Mouse (Mus musculus): ENCODE measurements around the gene Tekt2. TPM values are rescaled to one million over a fixed set of nuclear protein-coding genes. Genes with fewer than 3 reads are reported as not detected.

The Tekt2 gene
- polyA plus RNA-seq, 1 experiment from 2014 or later = 5.5 TPM

DNA sequence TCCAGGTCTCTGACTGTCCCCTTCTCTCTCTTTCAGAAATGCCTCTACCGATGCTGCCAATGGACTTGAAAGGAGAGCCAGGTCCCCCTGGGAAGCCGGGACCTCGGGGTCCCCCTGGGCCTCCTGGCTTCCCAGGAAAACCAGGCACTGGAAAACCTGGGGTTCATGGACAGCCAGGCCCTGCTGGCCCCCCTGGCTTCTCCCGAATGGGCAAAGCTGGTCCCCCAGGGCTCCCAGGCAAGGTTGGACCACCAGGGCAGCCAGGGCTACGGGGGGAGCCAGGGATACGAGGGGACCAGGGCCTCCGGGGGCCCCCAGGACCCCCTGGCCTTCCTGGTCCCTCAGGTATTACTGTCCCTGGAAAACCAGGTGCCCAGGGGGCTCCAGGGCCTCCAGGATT lies 15.1 kb downstream of the Tekt2 start:
- 79% methylated on average over 7 of the region's 7 CpGs for WGBS
- no peak for ATAC-seq (ENCODE audit: low FRiP score, low TSS enrichment)
- H3K4me3 ChIP-seq (ENCODE audit: low read length) = no peak overlapping the region
- H3K9me3 ChIP-seq (ENCODE audit: low read length) = 0 out of 2 replicates have a peak, but pooled peaks cover 5% of the 10 kb centered on the region
- peaks cover 26% of the 10 kb centered on the region for H3K4me1 ChIP-seq (ENCODE audit: insufficient read depth, low read length)
- H3K27me3 ChIP-seq (ENCODE audit: insufficient read depth, low read length) = no peaks in the 10 kb centered on the region
- H3K9ac ChIP-seq (replicated peaks; ENCODE audit: low read length) = no peak overlapping the region
- H3K36me3 ChIP-seq (ENCODE audit: insufficient read depth, low read length) = no peaks in the 10 kb centered on the region
- H3K27ac ChIP-seq (ENCODE audit: low read length) = no peak overlapping the region
- no peak overlapping the region for H3K4me2 ChIP-seq (replicated peaks; ENCODE audit: low read depth, low read length)

- Histone ChIP-seq H3K9ac (replicated peaks; ENCODE audit: low read length) (peak overlapping the region; percentile 29; the same call in 1 of the 2 replicates), H3K4me1 (ENCODE audit: insufficient read depth, low read length) (peaks cover 25% of the 10 kb centered on the region), H3K4me2 (replicated peaks; ENCODE audit: low read depth, low read length) (peak overlapping the region; percentile 50), H3K4me3 (ENCODE audit: low read length) (peak overlapping the region; percentile 29), H3K27ac (ENCODE audit: low read length) (no peak overlapping the region), H3K36me3 (ENCODE audit: insufficient read depth, low read length) (no peaks in the 10 kb centered on the region), H3K9me3 (ENCODE audit: low read length) (0 out of 2 replicates have a peak, but pooled peaks cover 5% of the 10 kb centered on the region), H3K27me3 (ENCODE audit: insufficient read depth, low read length) (no peaks in the 10 kb centered on the region)
- ATAC-seq (ENCODE audit: low FRiP score, low TSS enrichment) = peak; percentile 75
- WGBS = 1% methylated on average over 7 of the region's 7 CpGs
These were observed 15.6 kb downstream of the Tekt2 start for GRCm38 (mm10) chr4:126309922-126310309.

- Histone ChIP-seq H3K9ac (replicated peaks; ENCODE audit: low read length) (peak overlapping the region; percentile 29; the same call in 1 of the 2 replicates), H3K4me1 (ENCODE audit: insufficient read depth, low read length) (peaks cover 19% of the 10 kb centered on the region), H3K27me3 (ENCODE audit: insufficient read depth, low read length) (no peaks in the 10 kb centered on the region), H3K27ac (ENCODE audit: low read length) (no peak overlapping the region), H3K36me3 (ENCODE audit: insufficient read depth, low read length) (no peaks in the 10 kb centered on the region), H3K9me3 (ENCODE audit: low read length) (0 out of 2 replicates have a peak, but pooled peaks cover 5% of the 10 kb centered on the region), H3K4me3 (ENCODE audit: low read length) (peak overlapping the region; percentile 29), H3K4me2 (replicated peaks; ENCODE audit: low read depth, low read length) (peak overlapping the region; percentile 50)
- 17% methylated on average over 20 of the region's 20 CpGs for WGBS
- ATAC-seq (ENCODE audit: low FRiP score, low TSS enrichment) = no peak
These were observed 16.1 kb downstream of the Tekt2 start for GRCm38 (mm10) chr4:126309211-126309921.

DNA sequence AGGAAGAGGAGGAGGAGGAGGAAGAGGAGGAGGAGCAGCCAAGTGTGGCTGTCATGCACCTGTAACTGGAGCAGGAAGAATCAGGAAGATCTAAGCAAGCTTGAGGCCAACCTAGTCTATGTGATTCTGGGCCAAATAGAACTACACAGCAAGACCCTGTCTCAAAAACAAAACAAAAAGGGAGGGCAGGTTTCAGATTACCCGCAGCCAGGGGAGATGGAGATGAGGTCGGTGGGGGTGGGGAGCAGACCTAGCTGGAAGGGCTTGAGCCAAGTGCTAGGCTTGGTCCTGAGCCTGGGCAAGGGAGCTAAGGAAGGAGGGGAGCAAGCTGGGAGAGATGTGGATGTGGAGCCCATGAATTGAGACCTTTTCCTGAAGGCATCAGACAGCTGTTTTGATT lies 18.7 kb downstream of the Tekt2 start:
- peaks cover 13% of the 10 kb centered on the region for H3K27me3 ChIP-seq (ENCODE audit: insufficient read depth, low read length)
- ATAC-seq (ENCODE audit: low FRiP score, low TSS enrichment) = no peak
- no peak overlapping the region for H3K27ac ChIP-seq (ENCODE audit: low read length)
- 3% methylated on average over 2 of the region's 2 CpGs for WGBS
- no peaks in the 10 kb centered on the region for H3K36me3 ChIP-seq (ENCODE audit: insufficient read depth, low read length)
- peaks cover 11% of the 10 kb centered on the region for H3K4me1 ChIP-seq (ENCODE audit: insufficient read depth, low read length)
- H3K9ac ChIP-seq (replicated peaks; ENCODE audit: low read length) = no peak overlapping the region
- no peak overlapping the region for H3K4me2 ChIP-seq (replicated peaks; ENCODE audit: low read depth, low read length)
- H3K9me3 ChIP-seq (ENCODE audit: low read length) = 0 out of 2 replicates have a peak, but pooled peaks cover 5% of the 10 kb centered on the region
- H3K4me3 ChIP-seq (ENCODE audit: low read length) = no peak overlapping the region

- H3K4me2 ChIP-seq (replicated peaks; ENCODE audit: low read depth, low read length) = no peak overlapping the region
- H3K27me3 ChIP-seq (ENCODE audit: insufficient read depth, low read length) = peaks cover 17% of the 10 kb centered on the region
- no peaks in the 10 kb centered on the region for H3K36me3 ChIP-seq (ENCODE audit: insufficient read depth, low read length)
- H3K4me1 ChIP-seq (ENCODE audit: insufficient read depth, low read length) = peaks cover 19% of the 10 kb centered on the region
- H3K27ac ChIP-seq (ENCODE audit: low read length) = no peak overlapping the region
- no peak for ATAC-seq (ENCODE audit: low FRiP score, low TSS enrichment)
- no peak overlapping the region for H3K9ac ChIP-seq (replicated peaks; ENCODE audit: low read length)
- H3K4me3 ChIP-seq (ENCODE audit: low read length) = no peak overlapping the region
- 0 out of 2 replicates have a peak, but pooled peaks cover 5% of the 10 kb centered on the region for H3K9me3 ChIP-seq (ENCODE audit: low read length)
- 87% methylated on average over 6 of the region's 6 CpGs for WGBS
These were observed 19.4 kb downstream of the Tekt2 start for GRCm38 (mm10) chr4:126306058-126306457.

DNA sequence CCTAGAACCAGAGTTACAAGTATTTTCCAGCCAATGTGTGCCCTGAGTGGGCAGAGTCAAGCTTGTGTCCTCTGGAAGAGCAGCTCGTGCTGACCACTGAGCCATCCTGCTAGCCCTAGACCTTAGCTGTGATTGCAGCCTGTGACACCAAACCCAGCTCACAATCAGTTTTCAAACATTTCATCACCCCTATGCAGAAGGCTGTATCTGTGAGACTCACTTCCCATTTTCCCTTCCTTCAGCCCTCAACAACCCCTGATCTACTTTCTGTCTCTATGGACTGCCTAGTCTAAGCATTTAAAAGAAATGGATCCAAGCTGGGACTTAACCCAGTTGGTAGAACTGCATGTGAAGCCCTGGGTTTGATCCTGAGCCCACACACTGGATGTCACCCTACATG lies 20.1 kb downstream of the Tekt2 start:
- Histone ChIP-seq H3K4me2 (replicated peaks; ENCODE audit: low read depth, low read length) (no peak overlapping the region), H3K9me3 (ENCODE audit: low read length) (0 out of 2 replicates have a peak, but pooled peaks cover 5% of the 10 kb centered on the region), H3K9ac (replicated peaks; ENCODE audit: low read length) (no peak overlapping the region), H3K4me1 (ENCODE audit: insufficient read depth, low read length) (peaks cover 24% of the 10 kb centered on the region), H3K27ac (ENCODE audit: low read length) (no peak overlapping the region), H3K36me3 (ENCODE audit: insufficient read depth, low read length) (no peaks in the 10 kb centered on the region), H3K4me3 (ENCODE audit: low read length) (no peak overlapping the region), H3K27me3 (ENCODE audit: insufficient read depth, low read length) (peaks cover 24% of the 10 kb centered on the region)
- WGBS = 100% methylated on average over 1 of the region's 1 CpGs
- no peak for ATAC-seq (ENCODE audit: low FRiP score, low TSS enrichment)

DNA sequence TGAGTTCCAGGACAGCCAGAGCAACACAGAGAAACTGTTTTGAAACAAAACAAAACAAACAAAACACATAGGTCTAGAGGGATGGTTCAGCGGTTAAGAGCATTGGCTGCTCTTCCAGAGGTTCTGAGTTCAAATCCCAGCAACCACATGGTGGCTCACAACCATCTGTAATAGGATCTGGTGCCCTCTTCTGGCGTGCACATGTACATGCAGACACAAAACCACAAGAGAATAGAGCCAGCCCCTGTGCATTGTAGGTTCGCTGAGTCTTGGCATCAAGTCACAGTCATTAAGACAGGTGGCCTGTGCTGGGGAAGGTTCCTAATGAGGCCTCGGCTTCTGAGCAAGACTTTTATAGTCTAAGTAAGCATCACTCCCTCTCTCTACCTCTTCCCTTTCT lies 21.6 kb downstream of the Tekt2 start:
- no peak overlapping the region for H3K9ac ChIP-seq (replicated peaks; ENCODE audit: low read length)
- no peak overlapping the region for H3K4me2 ChIP-seq (replicated peaks; ENCODE audit: low read depth, low read length)
- H3K27me3 ChIP-seq (ENCODE audit: insufficient read depth, low read length) = peaks cover 32% of the 10 kb centered on the region
- H3K4me3 ChIP-seq (ENCODE audit: low read length) = no peak overlapping the region
- ATAC-seq (ENCODE audit: low FRiP score, low TSS enrichment) = no peak
- no peak overlapping the region for H3K27ac ChIP-seq (ENCODE audit: low read length)
- H3K9me3 ChIP-seq (ENCODE audit: low read length) = 0 out of 2 replicates have a peak, but pooled peaks cover 5% of the 10 kb centered on the region
- H3K4me1 ChIP-seq (ENCODE audit: insufficient read depth, low read length) = peaks cover 21% of the 10 kb centered on the region
- no peaks in the 10 kb centered on the region for H3K36me3 ChIP-seq (ENCODE audit: insufficient read depth, low read length)
- WGBS = 68% methylated on average over 4 of the region's 4 CpGs

DNA sequence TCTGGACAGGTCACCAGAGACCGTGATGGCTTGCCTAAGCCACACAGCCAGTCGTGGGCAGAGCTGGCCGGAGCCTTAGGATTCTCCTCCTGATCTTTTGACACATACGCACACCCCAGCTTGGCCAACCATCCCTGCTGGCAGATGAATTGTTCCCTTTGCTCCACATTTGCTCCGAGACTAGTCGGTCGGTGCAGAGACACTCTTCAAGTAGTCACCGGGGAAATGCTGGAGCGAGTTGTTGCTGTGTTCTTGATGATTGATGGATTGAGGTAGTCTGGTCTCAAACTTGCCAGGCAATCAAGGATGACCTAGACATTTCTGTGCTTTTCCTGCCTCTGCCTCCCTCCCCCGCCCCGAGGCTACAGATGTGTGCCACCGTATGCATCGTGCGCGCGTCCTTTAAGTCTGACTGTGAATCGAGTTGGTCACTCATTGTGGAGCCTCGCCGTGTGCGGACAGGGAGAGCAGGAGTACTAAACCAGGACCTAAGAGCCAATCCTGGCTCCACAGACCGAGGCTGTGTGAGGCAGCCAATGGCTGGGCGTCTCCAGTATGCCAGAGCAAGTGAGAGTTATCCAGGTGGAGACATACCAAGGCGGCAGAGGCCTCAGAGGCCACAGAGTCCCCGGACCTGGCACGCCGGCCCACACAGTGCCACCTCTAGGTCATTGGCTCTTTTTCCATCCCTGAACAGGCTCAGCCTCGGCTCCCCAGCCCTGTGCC lies 23.7 kb downstream of the Tekt2 start:
- Histone ChIP-seq H3K4me2 (replicated peaks; ENCODE audit: low read depth, low read length) (peak overlapping the region; percentile 72), H3K4me3 (ENCODE audit: low read length) (peak overlapping the region; percentile 44), H3K27ac (ENCODE audit: low read length) (no peak overlapping the region), H3K9me3 (ENCODE audit: low read length) (0 out of 2 replicates have a peak, but pooled peaks cover 5% of the 10 kb centered on the region), H3K27me3 (ENCODE audit: insufficient read depth, low read length) (peaks cover 36% of the 10 kb centered on the region), H3K4me1 (ENCODE audit: insufficient read depth, low read length) (peaks cover 27% of the 10 kb centered on the region), H3K36me3 (ENCODE audit: insufficient read depth, low read length) (no peaks in the 10 kb centered on the region), H3K9ac (replicated peaks; ENCODE audit: low read length) (0 out of 2 replicates have a peak overlapping the region, but pooled peaks have one; percentile 45)
- ATAC-seq (ENCODE audit: low FRiP score, low TSS enrichment) = peak; percentile 20; the same call in 1 of the 2 replicates
- WGBS = 7% methylated on average over 27 of the region's 27 CpGs

DNA sequence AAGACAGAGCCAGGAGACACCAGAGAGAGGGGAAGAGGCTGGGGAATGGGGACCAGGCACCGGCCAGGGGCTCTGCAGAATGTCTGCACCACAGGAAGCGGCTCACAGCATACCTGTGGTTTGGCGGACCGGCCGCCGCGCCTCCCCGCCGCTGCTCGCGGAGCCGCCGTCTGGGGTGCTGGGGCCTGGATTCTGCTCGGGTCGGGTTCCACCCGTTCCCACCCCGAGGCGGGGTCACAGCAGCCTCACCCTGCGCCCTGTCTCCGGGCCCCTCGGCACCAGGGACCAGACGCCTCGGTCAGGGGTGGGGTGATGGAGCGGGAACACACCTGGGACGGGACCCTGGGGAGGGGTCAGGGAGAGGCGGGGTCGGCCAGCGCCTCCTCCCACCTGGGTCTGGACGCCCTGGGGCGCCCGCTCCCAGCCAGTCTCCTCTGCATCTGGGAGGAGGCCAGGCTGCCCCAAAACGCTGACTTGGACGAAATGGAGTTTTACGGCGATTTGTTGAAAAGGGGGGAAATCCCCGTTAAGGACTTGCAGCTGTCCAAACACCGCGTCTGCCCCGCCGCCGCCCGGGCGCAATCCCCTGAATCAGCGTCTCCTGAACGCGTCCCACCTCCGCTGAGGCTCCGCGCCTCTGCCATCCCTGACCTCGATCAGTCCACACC lies 24.4 kb downstream of the Tekt2 start:
- 2% methylated on average over 47 of the region's 50 CpGs for WGBS
- H3K9ac ChIP-seq (replicated peaks; ENCODE audit: low read length) = peak overlapping the region; percentile 45
- no peak overlapping the region for H3K27ac ChIP-seq (ENCODE audit: low read length)
- H3K36me3 ChIP-seq (ENCODE audit: insufficient read depth, low read length) = no peaks in the 10 kb centered on the region
- peaks cover 36% of the 10 kb centered on the region for H3K27me3 ChIP-seq (ENCODE audit: insufficient read depth, low read length)
- H3K4me1 ChIP-seq (ENCODE audit: insufficient read depth, low read length) = peaks cover 32% of the 10 kb centered on the region
- peak overlapping the region; percentile 44 for H3K4me3 ChIP-seq (ENCODE audit: low read length)
- peak overlapping the region; percentile 72 for H3K4me2 ChIP-seq (replicated peaks; ENCODE audit: low read depth, low read length)
- peak; percentile 18; the same call in 1 of the 2 replicates for ATAC-seq (ENCODE audit: low FRiP score, low TSS enrichment)
- 0 out of 2 replicates have a peak, but pooled peaks cover 3% of the 10 kb centered on the region for H3K9me3 ChIP-seq (ENCODE audit: low read length)
